Mouse (Mus musculus) adrenal gland, adult (tissue): ENCODE measurements around the gene Eif2s2.

Experiments used
- DNase-seq, 2 experiments: peaks; one replicate each; pipeline ENCODE4 v3.0.0; 2022 to 2023; ENCODE audit warnings: low spot score in 1 of 2; ENCODE audit not compliant: inconsistent age in 2 of 2

The Eif2s2 gene

DNA sequence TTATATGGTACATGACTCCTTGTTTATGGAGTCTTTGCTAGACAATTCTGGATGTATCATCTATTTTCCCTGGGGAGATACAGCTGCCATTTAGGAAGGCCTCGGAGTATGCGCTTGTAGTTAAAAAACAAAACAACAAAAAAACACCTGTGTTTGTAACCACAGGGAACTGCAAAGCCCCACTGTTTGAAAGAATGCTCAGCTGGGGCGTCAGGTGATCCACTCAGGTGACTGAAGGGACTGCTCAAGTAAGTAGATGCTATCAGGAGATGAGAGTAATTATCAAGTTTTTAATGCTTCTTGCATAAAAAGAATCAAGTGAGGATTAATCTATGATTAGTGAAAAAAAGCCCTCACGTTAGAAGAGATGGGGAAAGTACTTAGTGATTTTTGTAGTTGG lies 813 bp upstream of the Eif2s2 start:
- DNase-seq: no peak

DNA sequence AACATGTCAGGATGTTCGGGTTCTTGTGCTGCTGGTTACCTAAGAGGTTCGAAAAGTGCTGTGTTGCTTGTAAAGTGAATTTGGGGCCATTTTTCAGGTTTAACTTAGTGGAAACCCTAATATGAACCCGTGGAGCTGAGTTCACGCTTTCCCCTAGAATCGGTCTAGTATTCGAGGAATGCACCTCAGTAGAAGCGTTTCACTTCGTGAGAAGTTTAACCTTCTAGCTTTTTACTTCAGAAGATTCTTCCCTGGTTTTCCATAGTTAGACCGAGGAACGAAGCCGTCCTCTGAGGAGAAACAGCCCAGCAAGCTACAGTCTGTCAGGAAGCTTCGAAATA lies 280 bp upstream of the Eif2s2 start:
- DNase-seq: no peak

DNA sequence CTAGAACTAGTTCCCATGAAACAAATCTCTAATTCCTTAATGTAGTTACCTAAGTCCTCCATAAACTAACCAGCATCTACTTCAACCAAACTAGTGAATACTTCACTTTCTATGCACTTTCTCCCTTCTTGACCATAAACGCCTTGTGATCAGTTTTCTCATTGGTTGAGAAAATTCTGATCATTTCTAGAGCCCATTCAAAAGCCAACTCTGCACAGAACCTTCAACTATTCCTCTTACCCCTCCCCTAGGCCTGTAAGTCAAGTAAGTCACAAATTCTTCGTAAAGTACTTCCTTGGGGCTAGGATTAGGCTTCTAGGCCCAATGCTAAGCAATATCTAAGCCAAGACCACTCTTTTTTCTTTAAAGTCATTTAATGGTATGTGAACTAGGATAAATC lies 1.1 kb downstream of the Eif2s2 start:
- DNase-seq: peak in 1 of 2 experiments; percentile 55

DNA sequence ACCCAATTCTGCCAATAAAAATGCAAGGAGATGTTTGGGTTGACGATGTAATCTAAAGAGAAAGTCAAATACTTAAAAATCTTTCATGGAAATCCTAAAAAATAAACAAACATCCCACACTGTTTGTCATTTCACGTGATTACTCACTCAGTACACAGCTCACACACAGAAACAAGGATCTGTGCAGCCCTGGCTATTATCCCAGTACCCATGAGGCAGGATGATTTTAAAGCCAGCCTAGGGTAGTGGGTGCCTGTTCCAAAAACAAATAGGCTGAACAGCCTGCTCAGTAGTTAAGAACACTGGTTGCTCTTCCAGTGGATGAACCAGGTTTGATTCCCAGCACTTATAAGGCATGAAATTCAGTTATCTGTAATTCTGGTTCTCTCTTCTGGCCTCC lies 16.1 kb downstream of the Eif2s2 start:
- no peak for DNase-seq

DNA sequence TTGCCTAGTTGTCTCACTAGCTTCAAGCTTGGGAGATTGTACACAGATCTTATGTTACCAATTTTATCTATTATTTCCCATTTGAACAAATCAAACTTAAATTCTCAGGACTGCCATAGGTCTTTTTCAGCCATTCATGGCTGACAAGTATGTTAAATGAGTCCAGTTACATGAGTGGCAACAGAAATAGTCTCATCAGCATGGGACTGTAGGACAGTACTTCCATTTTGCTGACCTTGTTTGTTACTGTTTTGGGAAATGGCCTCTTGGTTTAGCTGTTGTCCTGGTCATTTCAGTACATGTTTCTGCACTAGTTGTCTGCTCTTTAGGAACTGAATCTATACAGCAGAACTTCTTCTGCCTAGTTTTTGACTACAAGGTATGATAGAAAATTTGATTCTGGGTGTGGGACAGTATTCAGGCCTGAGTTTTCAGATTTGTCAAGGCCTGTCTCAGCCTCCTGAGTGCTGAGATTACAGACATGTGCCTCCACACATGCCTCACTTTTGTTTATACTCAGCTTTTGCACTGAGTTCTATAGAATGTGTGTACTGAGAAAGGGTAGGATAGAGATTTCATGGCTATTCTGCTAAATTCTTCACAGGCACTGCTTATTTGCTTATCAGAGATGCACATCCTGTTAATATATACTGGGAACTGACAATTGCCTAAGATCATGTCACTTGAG lies 22.6 kb downstream of the Eif2s2 start:
- DNase-seq: no peak

DNA sequence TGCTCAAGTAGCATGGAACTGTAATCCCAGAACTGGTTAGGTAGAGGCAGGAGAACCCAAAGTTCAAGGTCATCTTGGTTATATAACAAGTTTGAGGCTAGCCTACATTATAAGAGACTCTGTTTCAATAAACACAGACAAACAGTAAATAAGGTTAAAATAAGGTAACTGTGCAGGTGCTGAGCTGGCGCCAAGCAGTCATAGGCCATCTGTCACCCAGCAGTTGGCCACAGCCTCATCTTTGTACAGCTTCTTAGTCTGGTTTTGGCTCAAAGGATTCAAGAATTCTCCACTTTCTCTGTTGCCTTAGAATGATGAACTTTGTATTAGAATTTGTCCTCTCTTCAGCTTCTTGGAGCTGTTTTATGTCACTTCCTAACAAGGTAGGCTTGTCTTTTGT lies 24.6 kb downstream of the Eif2s2 start:
- DNase-seq: no peak

DNA sequence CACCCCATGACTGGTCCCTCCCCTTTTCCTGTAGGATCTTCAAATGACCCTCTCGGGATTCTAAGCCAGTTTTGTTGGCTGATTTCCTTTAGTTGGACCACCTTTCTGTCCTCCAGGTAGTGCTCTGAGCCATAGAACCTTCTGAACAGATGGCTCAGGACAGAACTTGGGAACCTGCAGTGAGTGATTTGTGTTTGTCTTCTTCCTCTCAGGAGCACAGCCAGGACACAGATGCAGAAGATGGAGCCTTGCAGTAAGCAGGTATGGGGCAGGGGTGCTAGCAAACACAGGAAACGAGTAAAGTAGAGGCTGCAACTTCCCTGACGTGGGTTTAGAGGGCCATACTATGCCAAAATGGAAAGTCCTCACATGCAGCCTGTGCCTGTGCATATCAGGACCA lies 27.0 kb downstream of the Eif2s2 start:
- DNase-seq: no peak

DNA sequence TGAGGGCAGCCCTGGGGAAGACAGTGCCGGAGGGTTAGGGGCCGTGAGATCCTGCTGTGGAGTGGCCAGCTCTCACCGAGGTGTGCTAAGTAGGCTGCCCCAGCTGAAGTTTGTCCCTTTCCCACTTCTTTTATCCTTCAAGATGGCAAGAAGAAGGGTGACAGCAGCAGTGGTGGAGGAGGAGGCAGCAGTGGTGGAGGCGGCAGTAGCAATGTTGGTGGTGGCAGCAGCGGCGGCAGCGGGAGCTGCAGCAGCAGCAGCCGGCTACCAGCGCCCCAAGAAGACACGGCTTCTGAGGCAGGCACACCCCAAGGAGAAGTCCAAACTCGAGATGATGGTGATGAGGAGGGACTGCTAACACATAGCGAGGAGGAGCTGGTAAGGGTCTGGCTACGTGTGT lies 29.1 kb downstream of the Eif2s2 start:
- no peak for DNase-seq

DNA sequence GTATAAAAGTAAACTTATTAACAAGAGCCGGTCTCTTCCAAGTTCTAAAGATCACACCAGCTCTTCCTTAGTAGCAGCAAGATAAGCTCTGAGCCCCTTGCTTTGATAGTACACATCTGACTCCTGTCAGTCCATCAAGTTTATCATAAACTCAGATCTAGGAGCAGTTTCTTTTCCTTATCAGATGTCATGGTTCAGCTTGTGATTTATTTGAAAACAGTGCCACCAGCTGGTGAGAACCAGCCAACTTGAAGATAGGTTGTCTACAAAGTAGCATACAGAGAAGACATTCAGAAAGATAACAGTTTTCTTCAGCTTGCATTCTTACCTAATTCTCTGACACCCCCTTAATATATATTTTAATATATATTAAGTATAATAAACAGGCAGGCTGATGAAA lies 37.4 kb downstream of the Eif2s2 start:
- peak; percentile 58 to 88 for DNase-seq

DNA sequence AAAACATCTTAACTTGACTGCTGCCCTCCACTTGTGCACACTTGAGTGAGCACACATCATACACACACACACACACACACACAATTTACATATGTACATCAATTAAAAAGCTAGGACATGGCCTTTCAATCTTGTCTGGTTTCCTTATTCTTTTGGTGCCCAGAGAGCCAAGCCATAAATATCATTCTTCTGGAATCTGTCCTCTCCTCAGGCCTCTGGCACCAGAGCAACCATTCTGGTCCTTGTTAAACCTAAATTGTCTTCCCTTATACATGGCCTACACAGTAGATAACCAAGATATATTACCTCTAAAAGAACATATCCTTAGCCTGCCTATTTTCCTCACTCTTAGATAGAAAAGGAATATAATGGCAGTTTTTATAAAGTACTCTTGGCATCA lies 44.6 kb downstream of the Eif2s2 start:
- DNase-seq: no peak

DNA sequence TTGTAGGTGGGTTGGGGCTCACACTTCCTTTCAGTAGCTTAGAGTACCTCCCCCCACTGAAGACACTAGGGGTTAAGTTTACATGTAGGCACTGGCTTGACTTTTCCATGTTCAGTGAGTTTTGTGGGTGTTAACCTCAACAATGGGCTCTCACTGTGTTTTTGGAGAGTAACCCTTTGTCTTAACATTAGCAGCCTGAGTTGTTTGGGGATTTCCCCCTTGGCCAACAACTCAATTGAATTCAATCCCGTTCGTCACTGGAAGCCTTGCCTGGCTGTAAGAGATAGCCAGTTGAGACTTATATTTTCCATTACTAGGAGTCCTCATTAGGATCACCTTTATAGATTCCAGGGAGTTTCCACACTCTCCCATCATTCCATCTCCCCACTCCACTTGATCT lies 56.2 kb downstream of the Eif2s2 start:
- no peak for DNase-seq

DNA sequence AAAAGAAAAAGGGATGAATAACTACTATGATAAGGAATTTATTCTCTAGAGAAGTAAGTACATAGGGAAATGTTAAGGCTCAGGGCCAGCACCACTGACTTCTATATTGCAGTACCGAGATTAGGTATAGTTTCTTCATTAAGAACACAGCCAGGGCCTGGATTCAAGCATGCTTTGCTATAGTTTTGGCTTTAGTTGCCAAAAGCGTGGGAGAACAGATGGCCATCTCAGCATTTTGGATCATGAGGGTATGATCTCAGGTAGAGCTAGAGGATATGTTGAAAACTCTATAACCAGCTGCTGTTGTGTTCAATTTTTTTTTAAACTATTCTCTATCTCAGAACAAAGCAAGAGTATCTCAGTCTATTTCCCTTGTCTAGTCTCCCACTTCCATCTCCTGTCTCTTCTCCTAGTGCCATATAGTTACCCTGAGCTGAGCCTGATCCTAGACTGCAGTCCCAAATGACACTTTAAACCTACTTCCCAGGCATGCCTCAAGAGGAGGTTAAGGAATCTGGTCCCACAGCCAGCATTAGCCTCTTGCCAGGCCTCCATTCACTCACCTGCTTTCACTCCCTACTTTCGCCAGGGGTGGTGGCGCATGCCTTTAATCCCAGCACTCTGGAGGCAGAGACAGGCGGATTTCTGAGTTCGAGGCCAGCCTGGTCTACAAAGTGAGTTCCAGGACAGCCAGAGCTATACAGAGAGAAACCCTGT lies 58.4 kb downstream of the Eif2s2 start:
- peak in 1 of 2 experiments; percentile 41 for DNase-seq

DNA sequence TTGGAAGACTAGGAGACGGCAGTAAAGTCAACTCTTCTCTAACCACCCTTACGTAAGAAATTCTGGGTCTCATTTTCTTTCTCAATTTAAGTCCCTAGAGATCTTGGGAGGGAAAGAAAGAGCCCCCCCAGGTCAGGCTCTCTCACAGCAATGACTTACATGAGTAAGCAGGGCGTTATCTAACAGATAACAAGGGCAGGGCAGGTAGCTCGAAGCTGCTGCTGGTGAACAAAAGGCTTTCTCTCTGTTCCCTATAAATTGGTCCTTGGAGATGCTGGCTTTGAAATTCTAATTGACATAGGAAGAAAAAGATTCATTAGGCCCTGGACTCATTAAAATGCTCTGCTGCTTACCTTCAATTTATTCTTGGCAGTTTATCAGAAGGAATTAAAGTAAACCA lies 60.3 kb downstream of the Eif2s2 start:
- DNase-seq: peak in 1 of 2 experiments; percentile 48

DNA sequence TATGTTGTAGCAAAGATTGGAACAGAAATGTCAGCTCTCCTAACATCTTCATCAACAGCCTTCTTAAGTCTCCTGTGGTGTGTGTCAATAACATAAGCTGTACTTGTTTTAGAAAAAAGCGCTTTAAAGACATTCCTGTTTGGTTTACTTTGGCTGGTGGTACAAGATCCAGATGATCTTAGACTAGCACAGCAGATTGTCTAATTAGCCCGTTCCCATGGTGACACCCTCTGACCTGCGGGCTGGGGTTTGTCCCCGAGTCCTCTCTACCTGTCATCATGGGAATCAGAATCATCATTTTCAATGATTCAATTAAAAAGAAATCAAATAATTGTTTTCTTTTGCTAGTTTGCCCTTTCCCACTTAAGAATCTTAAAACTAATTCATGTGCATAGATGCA lies 65.2 kb downstream of the Eif2s2 start:
- DNase-seq: no peak

DNA sequence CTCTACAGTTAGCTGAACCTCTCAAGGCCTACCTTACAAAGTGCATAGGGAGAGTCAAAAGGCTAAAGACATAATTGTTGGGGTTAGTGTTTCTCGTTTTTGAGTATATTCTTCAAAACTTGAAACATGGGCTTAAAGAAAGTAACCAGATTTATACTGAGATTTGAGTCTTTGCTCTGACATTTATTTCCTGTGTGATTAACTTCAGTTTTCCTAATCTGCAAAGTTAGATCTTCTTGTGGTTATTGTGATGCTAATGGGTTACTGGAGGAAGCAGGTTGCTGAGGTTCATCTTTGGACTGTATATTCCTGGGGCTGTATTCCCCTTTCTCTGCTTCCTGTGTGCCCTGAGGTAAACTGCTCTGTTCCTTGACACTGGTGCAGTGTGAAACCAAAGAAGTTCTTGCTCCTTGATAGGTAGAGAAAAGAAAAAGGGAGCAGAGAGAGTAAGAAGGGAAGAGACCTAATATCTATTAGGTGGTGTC lies 66.6 kb downstream of the Eif2s2 start:
- no peak for DNase-seq
